Mouse (Mus musculus): ENCODE measurements around the gene Gpr55. TPM values are rescaled to one million over a fixed set of nuclear protein-coding genes. Genes with fewer than 3 reads are reported as not detected.

The Gpr55 gene
- 0.11 and 0.18 TPM in 2 replicates for total RNA-seq (2012; rRNA removed)

DNA sequence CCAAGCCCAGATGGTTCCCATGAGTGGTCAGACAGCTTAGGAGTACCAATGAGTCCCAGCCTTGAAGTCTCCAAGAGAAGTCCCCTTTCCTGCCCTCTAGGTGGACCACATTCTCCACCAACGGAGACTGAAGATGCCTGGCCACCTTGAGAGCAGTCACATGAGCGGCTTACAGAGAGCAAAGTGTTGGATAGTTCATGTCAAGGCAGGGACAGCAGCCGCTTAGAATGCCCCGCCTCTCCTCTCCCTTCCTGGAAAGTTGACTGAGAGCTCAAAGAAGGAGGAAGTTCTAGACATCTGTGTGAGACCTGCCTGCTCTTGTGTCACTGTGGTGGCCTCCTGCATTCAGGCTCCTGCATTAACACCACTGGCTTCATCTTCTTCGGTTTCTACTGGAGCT, at the start of gene Gpr55:
TSS of gene Gpr55 (minus strand) at position 135 of the 400 bp plus-strand sequence.
- DNase-seq (ENCODE audit: low read depth, low spot score), result no peak

GRCm38 (mm10) chr1:86007778-86008177, 47.0 kb upstream of the Gpr55 start:
- no peaks in the 10 kb centered on the region for H3K36me3 ChIP-seq (ENCODE audit: control insufficient read depth, insufficient read depth, low read length, poor library complexity, severe bottlenecking)
- peak; percentile 92 for DNase-seq (ENCODE audit: low read depth, low spot score)
- H3K4me1 ChIP-seq (ENCODE audit: control insufficient read depth in 2 of 2, insufficient read depth in 2 of 2, low read length in 2 of 2, poor library complexity in 1 of 2), result peaks cover 0 to 2% of the 10 kb centered on the region in 2 experiments; a peak in 1 of 4 replicates
- no peaks in the 10 kb centered on the region for H3K9me3 ChIP-seq (ENCODE audit: control insufficient read depth, insufficient read depth, low read depth, low read length)
- in situ Hi-C loops (cut with MboI; ENCODE audit: low sequenced_read_pairs in 2 of 2, unreplicated experiment in 2 of 2), result loop anchor here in 1 of 2 experiments (5.0 kb wide), 1 partner anchor 155 kb away; no protein-coding TSS in a partner anchor
- H3K4me3 ChIP-seq (ENCODE audit: insufficient read depth in 1 of 2, low read depth in 1 of 2, low read length in 2 of 2, poor library complexity in 1 of 2, severe bottlenecking in 1 of 2), result no peak overlapping the region
- H3K9ac ChIP-seq (ENCODE audit: insufficient read depth, low read depth, low read length, poor library complexity, severe bottlenecking), result no peak overlapping the region
- no peak overlapping the region for H3K27ac ChIP-seq (ENCODE audit: insufficient read depth, low read depth, low read length, poor library complexity, severe bottlenecking)
- TF ChIP-seq ZNF384 (IDR thresholded peaks at IDR 0.05; ENCODE audit: low read depth, low read length) (peak; percentile 88), MAFK (IDR thresholded peaks at IDR 0.05; ENCODE audit: insufficient read depth, low read depth, low read length) (no peak), CHD2 (IDR thresholded peaks at IDR 0.05; ENCODE audit: low read depth, low read length) (no peak), HCFC1 (IDR thresholded peaks at IDR 0.05; ENCODE audit: borderline replicate concordance, insufficient read depth, low read length) (no peak), ZC3H11A (IDR thresholded peaks at IDR 0.05; ENCODE audit: borderline replicate concordance, low read depth, low read length) (peak; percentile 68)

More for the DNA sequence above, at the start of gene Gpr55:
- Histone ChIP-seq H3K9ac (ENCODE audit: insufficient read depth, low read depth, low read length, poor library complexity, severe bottlenecking) (no peak within 1 kb of the TSS), H3K36me3 (ENCODE audit: control insufficient read depth, insufficient read depth, low read length, poor library complexity, severe bottlenecking) (no peaks in the 10 kb centered on the region), H3K27ac (ENCODE audit: insufficient read depth, low read depth, low read length, poor library complexity, severe bottlenecking) (no peak within 1 kb of the TSS), H3K4me1 (ENCODE audit: control insufficient read depth in 2 of 2, insufficient read depth in 2 of 2, low read length in 2 of 2, poor library complexity in 1 of 2) (no peaks in the 10 kb centered on the region), H3K9me3 (ENCODE audit: control insufficient read depth, insufficient read depth, low read depth, low read length) (no peaks in the 10 kb centered on the region), H3K4me3 (ENCODE audit: insufficient read depth in 1 of 2, low read depth in 1 of 2, low read length in 2 of 2, poor library complexity in 1 of 2, severe bottlenecking in 1 of 2) (no peak within 1 kb of the TSS)
- in situ Hi-C loops (cut with MboI; ENCODE audit: low sequenced_read_pairs in 2 of 2, unreplicated experiment in 2 of 2), result no loop called here
- TF ChIP-seq ZC3H11A (IDR thresholded peaks at IDR 0.05; ENCODE audit: borderline replicate concordance, low read depth, low read length), result no peak

DNA sequence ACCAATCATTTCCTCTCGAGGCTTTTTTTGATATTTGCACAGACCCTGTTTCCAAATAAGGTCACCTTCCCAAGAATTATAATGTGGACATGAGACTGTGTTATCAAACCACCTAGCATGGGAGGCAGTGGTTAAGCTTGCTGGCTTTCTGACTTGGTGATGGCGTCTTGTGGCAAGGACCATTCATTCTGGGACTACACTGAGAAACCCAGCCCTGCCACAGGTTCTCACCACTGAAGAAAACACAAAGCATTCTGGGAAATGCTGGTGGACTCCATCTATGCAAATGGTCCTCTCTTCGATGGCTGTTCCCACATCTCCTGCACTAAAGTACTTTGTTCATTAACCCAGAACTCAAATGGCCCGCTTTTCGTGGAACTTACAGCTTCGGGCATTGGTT, 45.2 kb upstream of the Gpr55 start:
- TF ChIP-seq ZNF384 (IDR thresholded peaks at IDR 0.05; ENCODE audit: low read depth, low read length), result no peak
- no peak for TF ChIP-seq ZC3H11A (IDR thresholded peaks at IDR 0.05; ENCODE audit: borderline replicate concordance, low read depth, low read length)
- no peak for TF ChIP-seq HCFC1 (IDR thresholded peaks at IDR 0.05; ENCODE audit: borderline replicate concordance, insufficient read depth, low read length)
- TF ChIP-seq MAFK (IDR thresholded peaks at IDR 0.05; ENCODE audit: insufficient read depth, low read depth, low read length), result no peak
- TF ChIP-seq CHD2 (IDR thresholded peaks at IDR 0.05; ENCODE audit: low read depth, low read length), result no peak
- in situ Hi-C loops (cut with MboI; ENCODE audit: low sequenced_read_pairs in 2 of 2, unreplicated experiment in 2 of 2), result loop anchor here in 1 of 2 experiments (5.0 kb wide), 1 partner anchor 154 kb away; no protein-coding TSS in a partner anchor

DNA sequence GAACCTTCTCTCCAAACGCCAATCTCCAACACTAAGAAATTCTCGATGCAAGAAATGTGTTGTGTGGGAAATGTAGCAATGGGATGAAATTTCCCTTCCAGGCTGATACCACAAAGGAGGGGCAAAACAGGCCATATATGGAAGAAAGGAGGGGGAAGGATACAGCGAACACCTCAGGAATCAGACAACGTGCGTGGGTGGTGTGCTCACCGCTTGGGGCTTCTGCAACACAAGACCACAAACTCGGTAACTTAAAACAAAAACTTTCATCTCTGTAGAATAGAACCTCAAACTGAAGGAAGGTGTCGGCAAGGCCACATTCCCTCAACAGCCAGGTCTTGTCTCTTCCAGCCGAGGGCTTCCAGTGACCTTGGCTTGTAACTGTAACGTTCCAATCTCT, 44.7 kb upstream of the Gpr55 start:
- no peak for TF ChIP-seq ZNF384 (IDR thresholded peaks at IDR 0.05; ENCODE audit: low read depth, low read length)
- TF ChIP-seq CHD2 (IDR thresholded peaks at IDR 0.05; ENCODE audit: low read depth, low read length), result no peak
- no peak for TF ChIP-seq MAFK (IDR thresholded peaks at IDR 0.05; ENCODE audit: insufficient read depth, low read depth, low read length)
- peaks cover 0 to 2% of the 10 kb centered on the region in 2 experiments; a peak in 1 of 4 replicates for H3K4me1 ChIP-seq (ENCODE audit: control insufficient read depth in 2 of 2, insufficient read depth in 2 of 2, low read length in 2 of 2, poor library complexity in 1 of 2)
- H3K36me3 ChIP-seq (ENCODE audit: control insufficient read depth, insufficient read depth, low read length, poor library complexity, severe bottlenecking), result no peaks in the 10 kb centered on the region
- no peak overlapping the region for H3K4me3 ChIP-seq (ENCODE audit: insufficient read depth in 1 of 2, low read depth in 1 of 2, low read length in 2 of 2, poor library complexity in 1 of 2, severe bottlenecking in 1 of 2)
- no peak overlapping the region for H3K27ac ChIP-seq (ENCODE audit: insufficient read depth, low read depth, low read length, poor library complexity, severe bottlenecking)
- in situ Hi-C loops (cut with MboI; ENCODE audit: low sequenced_read_pairs in 2 of 2, unreplicated experiment in 2 of 2), result loop anchor here in 1 of 2 experiments (5.0 kb wide), 1 partner anchor 153 kb away; no protein-coding TSS in a partner anchor
- no peak overlapping the region for H3K9ac ChIP-seq (ENCODE audit: insufficient read depth, low read depth, low read length, poor library complexity, severe bottlenecking)
- no peaks in the 10 kb centered on the region for H3K9me3 ChIP-seq (ENCODE audit: control insufficient read depth, insufficient read depth, low read depth, low read length)
- no peak for DNase-seq (ENCODE audit: low read depth, low spot score)

More for the DNA sequence above, 45.2 kb upstream of the Gpr55 start:
- Histone ChIP-seq H3K4me1 (ENCODE audit: control insufficient read depth in 2 of 2, insufficient read depth in 2 of 2, low read length in 2 of 2, poor library complexity in 1 of 2) (peaks cover 0 to 2% of the 10 kb centered on the region in 2 experiments; a peak in 1 of 4 replicates), H3K9ac (ENCODE audit: insufficient read depth, low read depth, low read length, poor library complexity, severe bottlenecking) (no peak overlapping the region), H3K9me3 (ENCODE audit: control insufficient read depth, insufficient read depth, low read depth, low read length) (no peaks in the 10 kb centered on the region), H3K4me3 (ENCODE audit: insufficient read depth in 1 of 2, low read depth in 1 of 2, low read length in 2 of 2, poor library complexity in 1 of 2, severe bottlenecking in 1 of 2) (no peak overlapping the region), H3K27ac (ENCODE audit: insufficient read depth, low read depth, low read length, poor library complexity, severe bottlenecking) (no peak overlapping the region), H3K36me3 (ENCODE audit: control insufficient read depth, insufficient read depth, low read length, poor library complexity, severe bottlenecking) (no peaks in the 10 kb centered on the region)
- no peak for DNase-seq (ENCODE audit: low read depth, low spot score)

Data from ES-E14 (cell line).